Mouse (Mus musculus): ENCODE data around the gene Hoxa7.

Gene Hoxa7

DNA sequence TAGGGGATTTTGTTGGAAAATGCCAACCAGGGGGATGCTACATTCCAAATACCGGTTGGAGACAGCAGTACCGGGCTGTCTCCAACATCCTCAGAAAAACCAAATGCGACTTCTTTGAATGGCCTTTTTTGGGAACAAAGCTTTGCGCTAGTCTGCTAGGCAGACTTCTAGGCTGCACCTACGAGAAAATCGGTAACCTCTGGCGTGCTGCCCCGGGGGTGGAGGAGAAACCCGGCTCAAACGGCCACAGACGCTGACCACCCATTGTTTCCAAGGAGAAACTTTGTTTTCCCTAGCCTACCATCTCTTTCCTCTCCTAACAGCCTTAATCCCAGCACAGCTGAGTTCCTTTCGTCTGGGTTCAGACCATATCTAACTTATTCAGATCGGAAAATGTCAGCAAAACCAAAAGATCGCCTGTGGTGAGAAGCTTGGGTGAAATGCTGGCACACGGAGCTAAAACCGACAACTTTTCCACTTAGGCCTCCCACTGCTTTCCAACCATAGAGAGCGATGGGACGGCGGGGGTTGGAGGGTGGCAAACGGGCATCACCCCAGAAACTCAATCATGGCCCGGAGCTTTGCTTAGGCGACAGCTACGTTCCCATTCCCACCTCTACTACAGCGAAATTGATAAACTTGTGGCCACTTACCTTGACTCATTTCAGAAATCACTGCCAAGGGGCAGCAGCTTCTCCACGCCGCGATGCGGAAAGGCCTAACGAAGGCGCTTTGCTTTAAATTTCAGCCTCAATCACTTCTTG lies 18.2 kb upstream of the Hoxa7 start:
- peak in 1 of 2 experiments; percentile 71 for DNase-seq

GRCm38 (mm10) chr6:52238976-52239375 lies 17.3 kb upstream of the Hoxa7 start:
- no peak for DNase-seq

- no peak for DNase-seq
These were observed 16.5 kb upstream of the Hoxa7 start for GRCm38 (mm10) chr6:52238155-52238545.

DNA sequence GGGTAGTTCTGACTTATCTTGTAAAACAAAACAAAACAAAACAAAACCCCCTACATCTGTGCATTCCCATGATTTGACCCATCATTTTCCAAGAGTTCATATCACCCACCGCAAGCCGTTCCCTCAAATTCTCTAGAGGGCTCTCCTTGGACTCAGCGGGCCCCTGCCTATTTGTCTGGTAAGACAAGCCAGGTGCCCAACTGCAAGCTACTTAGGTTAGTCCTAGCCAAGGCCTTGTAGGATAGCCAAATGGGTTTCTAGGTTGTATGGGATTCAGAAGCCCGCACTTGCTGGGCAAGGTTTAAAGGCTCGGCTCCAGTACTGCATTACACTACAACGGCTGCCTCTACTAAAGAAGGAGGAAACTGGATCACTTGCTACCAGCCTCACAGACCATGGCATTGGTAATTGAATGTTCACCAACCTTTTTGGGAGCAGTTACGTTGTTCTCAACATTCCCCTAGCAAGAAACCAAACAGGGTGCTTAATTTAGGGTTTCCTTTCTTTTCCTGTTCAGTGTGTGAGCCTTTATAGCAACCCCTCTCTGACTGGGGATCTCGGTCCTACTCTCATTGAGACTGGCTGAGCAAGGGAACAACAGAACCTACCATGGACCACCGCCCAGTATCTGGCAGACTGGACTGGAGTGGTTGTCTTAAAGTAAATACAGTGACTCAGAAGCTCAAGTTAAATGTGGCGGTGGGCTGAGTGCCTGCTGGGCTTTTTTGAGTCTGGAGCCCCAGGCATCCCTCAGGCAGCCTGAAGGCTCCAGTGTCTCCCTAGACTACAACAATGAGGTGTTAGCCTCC lies 15.9 kb upstream of the Hoxa7 start:
- no peak for DNase-seq

DNA sequence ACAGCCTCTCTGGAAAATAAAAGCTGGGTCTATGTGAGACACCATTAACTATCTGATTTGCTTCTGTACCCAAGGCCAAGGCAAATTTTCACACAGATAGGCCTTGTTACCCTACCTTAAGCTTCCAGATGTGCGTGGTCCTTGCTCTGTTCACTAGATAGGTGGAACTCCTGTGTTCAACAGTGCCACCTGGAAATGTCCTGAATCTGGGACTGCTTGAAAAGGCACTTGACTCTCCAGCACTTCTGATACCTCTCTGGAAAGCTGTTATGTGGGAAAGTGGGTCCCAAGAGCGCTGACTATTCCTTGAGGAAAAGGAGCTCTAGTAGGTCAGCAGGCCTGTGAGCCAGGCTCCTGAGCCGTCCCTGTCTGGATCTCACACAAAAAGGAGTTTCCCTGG lies 15.2 kb upstream of the Hoxa7 start:
- peak in 1 of 2 experiments; percentile 27 for DNase-seq

DNA sequence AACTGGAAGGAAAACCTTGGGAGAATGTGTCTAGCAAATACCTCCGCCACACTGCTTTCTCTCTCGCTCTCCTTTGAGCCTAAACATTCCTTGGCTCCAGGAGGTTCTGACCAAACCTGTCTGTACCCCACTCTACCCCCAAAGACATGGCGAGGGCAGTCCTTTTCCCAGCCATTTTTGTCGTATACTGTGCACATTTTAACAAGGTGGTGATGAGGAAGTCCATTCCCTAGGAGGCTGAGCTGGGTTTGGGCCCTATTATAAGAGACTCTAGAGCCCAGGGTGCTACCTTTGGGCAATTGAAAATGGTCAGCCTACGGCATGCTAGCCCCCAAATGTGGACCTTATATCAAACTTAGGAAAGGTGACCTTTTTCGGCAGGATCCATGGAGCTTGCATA lies 14.2 kb upstream of the Hoxa7 start:
- no peak for DNase-seq

- DNase-seq: peak in 1 of 2 experiments; percentile 18
These were observed 13.6 kb upstream of the Hoxa7 start for GRCm38 (mm10) chr6:52235267-52235666.

DNA sequence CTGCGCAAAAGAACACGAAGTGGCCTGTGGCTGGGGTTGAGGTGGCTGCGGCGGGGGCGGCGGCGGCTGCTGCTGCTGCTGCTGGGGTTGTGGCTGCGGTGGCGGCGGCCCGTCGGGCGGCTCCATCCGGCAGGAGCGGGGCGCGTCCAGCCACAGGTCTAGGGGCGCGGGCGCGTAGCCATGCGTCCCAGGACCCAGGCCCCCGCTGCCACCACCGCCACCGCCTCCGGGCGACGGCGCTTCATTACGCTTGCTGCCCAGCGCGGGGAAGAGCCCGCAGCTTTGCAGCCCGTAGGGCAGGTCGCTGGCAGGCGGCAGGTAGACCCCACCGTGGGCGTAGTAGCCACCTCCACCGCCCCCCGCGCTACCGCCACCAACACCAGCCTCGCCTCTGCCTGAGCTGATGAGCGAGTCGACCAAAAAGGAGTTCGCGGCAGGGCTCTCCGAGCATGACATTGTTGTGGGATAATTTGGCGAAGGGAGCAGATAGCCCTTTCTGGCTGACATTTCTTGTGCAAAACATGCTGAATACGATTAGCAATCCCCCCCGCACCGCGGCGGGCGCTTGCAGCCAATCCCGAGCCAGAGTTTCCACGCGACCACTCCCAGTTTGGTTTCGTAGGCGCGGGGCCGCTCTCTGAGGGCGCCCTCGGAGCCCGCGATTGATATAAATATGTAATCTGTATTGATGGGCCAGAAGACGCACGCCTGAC lies 12.9 kb upstream of the Hoxa7 start:
- DNase-seq: peak; percentile 83 to 85

DNA sequence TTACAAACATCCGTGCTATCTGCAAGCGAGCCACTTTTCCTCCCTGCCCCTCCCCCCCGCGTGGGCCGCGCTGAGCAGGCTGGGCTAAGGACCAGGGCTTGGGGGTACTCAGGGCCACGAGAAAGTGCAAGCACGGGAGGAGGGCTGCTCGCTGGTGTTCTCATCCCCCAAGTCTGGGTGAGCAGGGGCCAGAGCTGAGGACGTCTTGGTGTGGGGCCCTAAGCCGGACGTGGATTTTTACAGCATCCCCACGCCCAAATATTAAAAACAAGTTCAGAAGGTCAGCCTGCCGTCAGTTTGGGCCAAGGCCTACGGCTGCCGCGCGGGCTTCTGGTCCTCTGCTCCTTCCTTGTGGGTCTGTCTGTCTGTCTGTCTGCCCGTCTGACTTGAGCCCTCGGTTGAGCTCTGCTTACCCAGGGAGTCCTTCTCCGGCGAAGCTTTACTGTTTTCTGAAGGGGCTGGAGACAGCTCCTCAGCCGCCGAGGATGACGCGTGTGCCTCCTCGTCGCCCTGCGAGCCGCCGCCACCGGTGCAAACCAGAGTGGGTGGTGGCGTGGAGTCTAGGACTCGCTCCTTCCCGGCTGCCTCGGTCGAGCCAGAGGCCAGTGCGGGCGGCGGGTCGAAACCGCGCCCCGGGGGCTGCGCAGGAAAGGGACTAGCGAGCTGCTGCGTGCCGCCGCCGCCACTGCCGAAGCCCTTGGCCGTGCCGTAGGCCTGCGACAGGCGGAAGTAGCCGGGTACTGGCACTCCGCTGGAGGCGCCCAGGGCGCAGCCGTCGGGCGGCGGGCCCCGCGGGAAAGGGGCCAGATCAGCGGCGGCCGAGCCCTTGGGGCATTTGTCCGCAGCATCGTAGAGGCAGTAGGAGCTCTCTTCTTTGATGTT lies 12.1 kb upstream of the Hoxa7 start:
- DNase-seq: peak; percentile 92 to 93

DNA sequence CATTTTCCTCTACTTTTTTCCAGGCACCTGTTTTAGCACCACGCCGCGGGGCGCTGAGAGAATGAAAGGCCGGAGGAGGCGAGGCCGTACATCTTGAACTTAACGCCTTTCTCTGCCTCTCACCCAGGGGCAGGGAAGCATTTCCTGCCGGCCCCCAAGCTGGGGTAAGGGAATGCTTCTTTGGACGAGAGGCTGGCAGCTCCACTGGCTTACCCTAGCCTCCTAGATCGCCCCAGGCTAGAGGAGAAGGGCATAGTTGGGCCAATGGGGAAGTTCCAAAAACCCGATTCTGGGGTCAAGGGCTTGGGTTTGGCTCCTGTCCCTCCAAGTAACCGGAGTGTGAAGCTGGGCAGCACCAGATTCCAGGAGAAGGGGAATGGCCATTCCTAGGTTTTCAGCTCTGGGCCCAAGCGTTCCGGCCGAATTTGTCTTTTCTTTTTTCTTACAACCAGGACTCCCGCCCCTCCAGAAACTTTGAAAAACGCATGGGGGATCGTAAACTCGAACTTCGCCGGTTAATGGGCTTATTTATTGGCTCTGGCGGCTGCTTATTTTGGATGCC lies 11.4 kb upstream of the Hoxa7 start:
- DNase-seq: peak in 1 of 2 experiments; percentile 66

- peak; percentile 80 to 83 for DNase-seq
These were observed 10.9 kb upstream of the Hoxa7 start for GRCm38 (mm10) chr6:52232568-52232965.

DNA sequence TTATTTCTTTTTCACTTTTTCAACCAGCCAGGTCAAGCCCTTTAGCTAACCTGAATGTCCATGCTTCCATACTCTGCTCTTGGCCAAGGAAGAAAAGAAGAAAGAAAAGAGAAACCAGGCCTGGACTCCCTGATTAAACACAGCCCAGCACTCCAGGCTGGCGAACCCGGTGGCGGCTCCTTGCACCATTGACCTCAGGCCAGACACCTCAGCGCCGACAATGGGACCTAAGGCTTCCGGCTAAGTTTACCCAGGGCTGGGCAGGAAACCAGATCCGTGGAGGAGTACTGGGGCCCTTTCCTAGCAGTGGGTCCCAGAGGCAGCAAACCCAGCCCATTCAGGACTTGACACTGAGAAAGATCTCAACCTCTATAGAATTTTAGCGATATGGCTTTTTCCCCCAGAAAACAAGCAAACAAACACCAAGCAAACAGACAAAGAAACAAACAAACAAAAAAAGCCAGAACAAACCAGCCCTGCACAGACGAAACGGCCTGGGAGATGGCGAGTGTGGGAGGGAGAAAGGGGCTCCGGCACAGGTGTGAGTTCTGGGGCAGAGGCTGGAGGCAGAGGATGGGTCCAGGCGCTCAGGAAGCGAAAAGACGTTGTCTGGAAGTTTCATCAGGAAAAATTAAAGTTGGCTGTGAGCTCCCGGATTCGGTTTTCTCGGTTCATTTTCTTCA lies 10.4 kb upstream of the Hoxa7 start:
- peak in 1 of 2 experiments; percentile 75 for DNase-seq

- DNase-seq: peak in 1 of 2 experiments; percentile 83
These were observed 9.0 kb upstream of the Hoxa7 start, which contains the start of gene Hoxa9 for GRCm38 (mm10) chr6:52230516-52231165. Gene Hoxa9, minus strand, starts transcription at chr6:52231089.

- DNase-seq: peak; percentile 88
These were observed 8.1 kb upstream of the Hoxa7 start for GRCm38 (mm10) chr6:52229558-52230416.

- DNase-seq: peak in 1 of 2 experiments; percentile 79
These were observed 7.1 kb upstream of the Hoxa7 start for GRCm38 (mm10) chr6:52228475-52229465.

DNA sequence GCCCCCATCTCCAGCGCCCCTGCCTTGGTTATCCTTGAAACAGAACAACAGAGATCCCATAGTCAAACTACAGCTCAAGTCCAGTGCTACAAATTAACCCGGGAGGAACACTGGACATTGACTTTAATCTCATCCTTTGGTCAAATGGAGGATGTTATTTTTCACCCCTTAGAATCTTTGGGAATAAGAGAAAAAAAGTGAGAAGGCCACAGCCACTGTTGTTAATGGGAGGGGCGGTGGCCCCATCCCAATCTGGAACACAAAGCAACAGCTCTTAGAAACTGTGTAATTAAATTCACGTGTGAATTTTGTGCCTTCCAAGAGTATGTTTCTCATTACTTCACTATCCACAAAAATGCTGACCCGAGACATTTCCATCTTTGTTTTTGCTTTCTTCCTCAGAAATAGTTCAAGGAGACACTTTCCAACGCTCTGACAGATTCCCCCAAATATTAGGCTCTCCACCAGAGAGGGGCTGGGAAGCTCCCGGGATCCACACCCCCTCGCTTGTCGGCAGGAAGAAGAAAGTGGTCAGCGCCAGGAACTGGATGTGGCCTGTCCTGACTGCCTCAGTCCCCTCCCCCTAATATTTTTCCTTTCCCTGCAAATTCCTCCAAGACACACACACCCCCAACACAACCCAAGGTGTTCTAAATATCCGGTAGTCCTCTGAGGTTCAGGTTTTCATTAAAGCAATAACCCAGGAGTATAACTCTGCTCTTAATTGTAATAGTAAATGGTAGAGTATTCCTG lies 6.0 kb upstream of the Hoxa7 start:
- peak; percentile 63 to 70 for DNase-seq

DNA sequence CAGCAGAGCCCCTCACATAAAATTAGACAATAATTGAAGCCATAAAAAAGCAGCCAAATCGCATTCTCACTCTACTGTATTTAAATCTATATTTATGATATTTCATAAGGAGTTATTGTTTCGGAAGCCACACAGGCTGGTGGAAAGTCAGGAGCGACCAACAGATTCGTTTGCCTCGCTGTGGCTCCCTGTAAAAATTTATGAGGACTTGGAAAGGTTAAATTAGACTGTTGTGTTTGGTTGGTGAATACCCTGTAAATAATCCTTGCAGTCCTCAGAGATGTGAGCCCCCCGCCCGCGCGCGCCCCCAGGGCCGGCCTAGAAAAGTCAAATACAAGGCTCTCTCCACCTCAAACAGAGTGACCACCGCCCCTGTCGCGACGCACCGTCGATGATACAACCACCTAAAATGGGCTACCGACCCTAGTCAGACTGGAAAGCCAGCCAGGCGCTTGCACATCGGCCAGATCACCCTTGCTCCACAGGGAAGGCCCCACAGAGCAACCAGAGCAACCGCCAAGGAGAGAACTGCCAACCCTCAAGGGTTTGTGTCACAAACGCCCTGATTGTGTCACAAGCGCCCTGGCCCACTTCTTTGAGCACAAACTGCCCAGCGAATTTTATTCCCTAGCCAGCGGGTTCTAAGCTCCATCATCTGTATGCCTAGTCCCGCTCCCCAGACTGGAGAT lies 5.1 kb upstream of the Hoxa7 start:
- DNase-seq: peak in 1 of 2 experiments; percentile 60
